Mouse (Mus musculus) spleen, embryonic (tissue): Measurements from ENCODE around the gene Wasl.

Experiments used
- CTCF ChIA-PET: fragments of 350-600 bp; sonication (Branson Sonifier 250); formaldehyde crosslinking; loops from one replicate; lab custom pipeline; 2022; lab: Charles Lee

Gene Wasl

DNA sequence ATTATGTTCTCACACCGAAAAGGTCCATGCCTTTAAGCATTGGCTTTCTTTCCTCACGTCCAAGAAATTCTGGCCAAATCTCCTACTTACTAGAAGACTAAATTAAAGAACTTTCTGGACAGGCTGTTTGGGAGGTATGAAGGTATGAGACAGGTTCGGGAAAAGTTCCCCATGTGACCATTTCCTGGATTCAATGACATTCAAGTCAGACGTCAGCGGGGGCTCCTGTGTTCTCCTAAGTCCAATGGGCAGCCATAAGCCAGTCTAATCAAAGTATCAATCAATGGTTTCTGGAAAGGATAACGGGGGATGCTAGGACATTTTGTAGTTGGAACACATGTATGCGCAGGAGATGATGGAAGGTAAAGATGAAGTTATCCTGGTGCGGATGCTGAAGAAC, 59.2 kb downstream of the Wasl start:
- CTCF ChIA-PET = no interaction called here

DNA sequence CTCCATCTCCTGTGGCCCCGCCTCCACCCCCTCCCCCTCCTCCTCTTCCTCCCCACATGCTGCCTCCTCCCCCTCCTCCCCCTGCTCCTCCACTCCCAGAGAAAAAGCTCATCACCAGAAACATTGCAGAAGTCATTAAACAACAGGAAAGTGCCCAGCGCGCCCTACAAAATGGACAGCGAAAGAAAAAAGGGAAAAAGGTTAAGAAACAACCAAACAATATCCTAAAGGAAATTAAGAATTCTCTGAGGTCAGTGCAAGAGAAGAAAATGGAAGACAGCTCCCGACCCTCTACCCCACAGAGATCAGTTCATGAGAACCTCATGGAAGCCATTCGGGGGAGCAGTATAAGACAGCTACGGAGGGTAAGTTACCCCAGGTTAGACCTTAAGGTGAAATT, 60.5 kb downstream of the Wasl start:
- CTCF ChIA-PET = no interaction called here

DNA sequence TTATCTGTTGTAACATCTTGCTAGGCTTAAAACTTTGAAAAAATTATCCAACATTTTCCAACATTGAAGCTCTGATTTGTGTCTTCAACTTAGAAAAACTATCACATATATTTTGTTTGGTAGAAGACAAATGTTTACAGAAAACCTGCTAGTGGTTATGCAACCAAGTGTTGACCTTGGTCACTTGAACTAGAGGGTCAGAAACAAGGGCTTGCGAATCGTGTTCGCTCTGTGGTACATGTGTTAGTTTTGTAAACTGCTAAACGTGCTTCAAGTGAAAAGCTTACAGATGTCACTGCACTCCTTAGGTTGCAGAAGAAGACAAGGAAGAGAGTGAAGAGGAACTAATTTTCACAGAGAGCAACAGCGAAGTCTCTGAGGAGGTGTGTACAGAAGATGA, 61.8 kb downstream of the Wasl start:
- CTCF ChIA-PET = no interaction called here

DNA sequence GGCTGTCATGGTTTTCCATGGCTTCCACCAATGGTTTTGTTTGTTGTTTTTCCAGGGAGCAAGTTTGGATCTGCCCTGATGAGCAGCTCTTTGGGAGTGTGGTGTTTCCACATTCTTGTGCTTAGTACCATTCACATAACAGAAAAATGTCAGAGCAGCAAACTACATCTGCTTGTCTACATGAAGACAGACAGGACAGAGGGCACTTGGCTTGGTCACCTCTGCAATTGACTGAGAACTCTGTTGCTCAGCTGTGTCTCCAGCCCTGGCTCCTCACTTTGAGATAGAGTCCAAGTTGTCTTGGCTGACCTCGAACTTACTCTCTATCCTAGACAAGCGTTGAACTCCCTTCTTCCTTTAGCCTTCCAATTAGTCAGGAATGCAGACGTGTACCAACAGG, 62.5 kb downstream of the Wasl start:
- CTCF ChIA-PET = no interaction called here

DNA sequence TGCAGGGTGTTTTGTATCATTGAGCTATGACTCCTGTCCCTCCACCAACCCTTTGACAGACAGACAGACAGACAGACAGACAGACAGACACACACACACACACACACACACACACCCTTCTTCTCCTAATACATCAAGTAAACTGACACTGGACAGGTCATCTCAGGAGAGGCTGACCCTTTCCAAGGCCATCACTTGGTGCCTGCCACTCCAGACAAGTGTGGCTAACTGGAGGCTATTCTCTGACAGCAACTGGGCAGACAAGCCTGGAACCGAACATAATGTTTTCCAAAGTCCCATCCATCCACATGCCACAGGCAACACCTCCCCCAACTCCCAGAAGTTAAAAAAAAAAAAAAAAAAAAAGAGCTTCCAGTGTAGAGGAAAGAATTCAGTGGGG, 63.1 kb downstream of the Wasl start:
- CTCF ChIA-PET = no interaction called here

DNA sequence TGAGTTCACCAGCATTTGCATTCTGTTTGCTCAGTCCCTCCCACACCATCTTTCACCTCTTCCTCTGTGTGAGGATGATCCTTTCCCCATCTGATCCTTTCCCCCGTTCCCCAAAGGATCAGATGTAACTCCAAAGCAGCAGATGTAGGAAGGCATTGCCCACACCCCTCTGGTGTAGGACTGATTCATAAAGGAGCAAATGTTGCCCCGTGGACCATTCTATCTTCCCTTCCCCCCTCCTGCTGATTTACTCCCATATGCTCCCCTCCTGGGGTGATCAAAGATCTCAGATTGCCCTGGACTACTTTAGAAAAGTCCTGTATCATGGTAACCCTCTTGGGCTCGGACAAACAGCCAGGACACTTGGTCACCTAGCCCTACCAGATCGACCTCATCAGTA, 64.1 kb downstream of the Wasl start:
- CTCF ChIA-PET = no interaction called here

DNA sequence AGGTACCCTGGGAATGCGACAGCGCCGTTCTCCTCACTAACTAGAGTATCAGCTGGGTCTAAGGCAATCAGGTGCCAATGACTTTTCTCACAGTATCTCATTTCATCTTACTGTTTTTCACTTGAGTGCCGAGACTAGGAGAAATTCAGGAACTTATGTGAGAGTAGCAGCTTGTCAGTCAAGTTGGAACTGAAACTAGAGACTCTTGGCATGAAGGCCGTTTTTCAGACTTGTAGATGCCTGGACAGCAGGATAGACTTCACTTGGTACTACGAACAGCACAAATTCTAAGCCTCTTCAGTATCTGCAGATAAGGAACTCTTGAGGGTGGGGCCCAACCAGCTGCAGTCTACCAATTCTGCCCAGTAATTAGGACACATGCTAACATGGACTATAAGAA, 64.7 kb downstream of the Wasl start:
- CTCF ChIA-PET = no interaction called here

DNA sequence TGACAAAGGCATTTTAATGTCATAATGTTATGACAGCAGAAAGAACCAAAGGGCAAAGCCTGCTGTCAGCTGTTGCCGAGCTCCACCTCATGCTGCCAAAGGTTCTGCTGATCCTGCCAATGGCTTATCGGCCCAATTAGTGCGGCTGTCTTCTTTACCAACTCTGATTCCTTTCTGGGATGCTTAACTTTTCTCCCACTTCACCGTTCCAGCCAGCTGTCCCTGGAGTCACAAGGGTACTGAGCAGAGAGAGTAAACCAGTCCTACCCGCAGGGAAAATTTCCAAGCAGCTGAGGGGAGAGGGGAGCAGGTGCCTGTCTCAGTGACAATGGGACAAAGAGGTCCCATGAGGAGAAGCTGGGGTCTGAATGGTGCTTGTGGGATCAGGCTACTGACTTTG, 65.2 kb downstream of the Wasl start:
- CTCF ChIA-PET = no interaction called here

DNA sequence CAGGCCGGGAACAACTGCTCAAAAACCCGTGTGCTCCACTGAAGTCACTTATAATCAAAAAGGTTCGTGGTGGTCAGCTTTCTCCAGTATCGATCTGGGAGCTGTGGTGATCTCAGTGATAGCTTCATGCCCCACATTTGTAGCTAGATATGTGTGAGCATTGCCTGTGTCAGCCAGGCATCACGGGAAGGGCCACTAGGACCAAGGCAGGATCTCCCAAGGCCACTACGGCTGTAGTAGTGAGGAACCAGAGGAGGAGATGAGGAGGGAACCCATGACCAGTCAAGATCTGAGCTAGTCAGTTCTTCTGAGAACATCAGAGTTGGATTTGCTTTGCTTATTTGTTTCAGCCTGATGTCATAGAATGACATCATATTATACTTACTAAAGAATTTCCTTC, 65.6 kb downstream of the Wasl start:
- CTCF ChIA-PET = no interaction called here

DNA sequence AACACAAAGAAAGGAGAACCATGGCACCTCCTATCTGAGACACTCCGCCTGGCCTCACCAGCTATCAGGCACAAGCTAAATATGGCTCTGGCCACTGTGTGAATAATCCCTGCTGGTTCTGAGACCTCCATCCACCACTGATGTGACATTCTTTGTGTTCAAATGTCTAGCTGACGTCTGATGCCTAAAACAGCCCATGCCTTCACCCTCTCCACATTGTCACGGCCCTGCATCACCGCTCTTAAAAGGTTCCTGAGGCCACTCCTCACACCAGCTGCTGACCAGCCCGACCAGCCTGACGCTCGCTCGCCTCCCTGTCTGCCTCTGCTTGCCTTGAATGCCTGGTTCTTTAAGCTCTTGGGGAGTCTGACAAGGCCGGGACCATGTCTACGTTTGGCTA, 67.3 kb downstream of the Wasl start, which contains the start of gene Lmod2:
Gene Lmod2, plus strand, starts transcription at position 263 of the 400 bp plus-strand sequence.
- CTCF ChIA-PET = no interaction called here

DNA sequence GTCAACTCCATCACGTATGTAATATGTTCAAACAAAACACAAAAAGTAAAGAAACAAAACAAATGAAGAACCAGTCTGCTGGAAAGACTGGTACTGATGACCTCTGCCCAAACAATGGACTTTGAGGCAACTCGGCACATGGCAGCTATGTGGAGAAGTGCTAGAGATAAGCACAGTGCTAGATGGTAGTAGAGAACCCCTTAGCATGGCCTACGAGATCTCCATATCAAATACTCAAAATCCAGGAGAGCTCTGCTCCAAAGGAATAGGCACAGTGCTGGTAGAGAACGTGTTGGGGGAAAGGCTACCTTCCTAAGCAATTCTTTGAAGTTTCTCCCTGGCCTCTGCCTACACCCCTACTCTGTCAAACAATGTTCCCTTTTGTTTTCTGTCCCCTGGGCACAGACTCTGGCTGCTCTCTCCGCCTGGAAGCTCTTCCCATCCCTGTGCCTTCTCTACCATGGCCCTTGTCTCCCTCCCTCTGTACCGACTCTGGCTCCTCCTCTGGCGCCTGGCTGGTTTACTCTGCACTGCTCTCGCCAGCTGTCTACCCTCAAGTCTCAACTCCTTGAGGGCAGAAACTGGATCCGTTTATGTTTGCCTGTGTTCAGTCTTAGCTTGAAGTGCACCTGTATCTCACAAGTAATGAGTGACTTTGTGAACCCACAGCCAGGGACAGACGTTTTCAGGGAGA, 73.1 kb downstream of the Wasl start:
- CTCF ChIA-PET = no interaction called here

DNA sequence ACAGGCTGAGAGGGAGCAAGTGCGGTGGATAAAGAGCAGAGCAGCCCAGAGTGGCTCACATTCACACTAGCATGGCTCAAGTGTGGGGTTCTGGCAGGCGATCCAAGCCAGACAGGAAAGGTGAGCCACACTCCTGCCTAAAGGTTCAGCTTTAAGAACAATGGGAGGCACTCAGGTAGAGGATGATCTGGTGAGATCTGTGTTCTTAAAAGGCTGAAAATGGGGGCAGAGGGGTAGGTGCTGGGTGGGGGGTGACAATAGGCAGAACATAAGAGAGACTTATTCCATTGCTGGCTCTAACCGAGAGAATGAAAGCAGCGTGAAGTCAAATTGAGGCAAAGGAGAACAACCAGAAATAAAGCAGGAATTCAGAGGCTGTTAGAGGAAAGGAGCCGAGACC, 74.5 kb downstream of the Wasl start:
- CTCF ChIA-PET = no interaction called here

DNA sequence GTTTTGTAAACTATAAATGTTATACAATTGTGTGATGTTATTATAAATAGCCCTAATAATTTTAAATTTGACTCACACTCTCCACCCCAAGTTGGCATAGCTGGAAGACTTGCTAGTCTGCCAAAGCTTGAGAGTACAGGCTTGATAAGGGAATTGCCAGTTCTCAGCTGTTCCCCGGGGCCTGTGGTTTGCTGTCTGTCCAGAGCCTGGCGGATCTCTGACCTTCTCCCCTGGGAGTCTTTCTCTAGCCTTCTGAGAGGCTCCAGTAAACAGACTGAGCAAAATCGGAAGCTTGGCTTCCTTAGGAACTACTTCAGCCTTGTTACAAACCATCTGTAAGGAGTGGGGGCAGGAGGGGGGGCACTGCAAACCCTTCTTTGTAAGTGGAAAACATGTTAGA, 77.9 kb downstream of the Wasl start:
- CTCF ChIA-PET = no interaction called here

DNA sequence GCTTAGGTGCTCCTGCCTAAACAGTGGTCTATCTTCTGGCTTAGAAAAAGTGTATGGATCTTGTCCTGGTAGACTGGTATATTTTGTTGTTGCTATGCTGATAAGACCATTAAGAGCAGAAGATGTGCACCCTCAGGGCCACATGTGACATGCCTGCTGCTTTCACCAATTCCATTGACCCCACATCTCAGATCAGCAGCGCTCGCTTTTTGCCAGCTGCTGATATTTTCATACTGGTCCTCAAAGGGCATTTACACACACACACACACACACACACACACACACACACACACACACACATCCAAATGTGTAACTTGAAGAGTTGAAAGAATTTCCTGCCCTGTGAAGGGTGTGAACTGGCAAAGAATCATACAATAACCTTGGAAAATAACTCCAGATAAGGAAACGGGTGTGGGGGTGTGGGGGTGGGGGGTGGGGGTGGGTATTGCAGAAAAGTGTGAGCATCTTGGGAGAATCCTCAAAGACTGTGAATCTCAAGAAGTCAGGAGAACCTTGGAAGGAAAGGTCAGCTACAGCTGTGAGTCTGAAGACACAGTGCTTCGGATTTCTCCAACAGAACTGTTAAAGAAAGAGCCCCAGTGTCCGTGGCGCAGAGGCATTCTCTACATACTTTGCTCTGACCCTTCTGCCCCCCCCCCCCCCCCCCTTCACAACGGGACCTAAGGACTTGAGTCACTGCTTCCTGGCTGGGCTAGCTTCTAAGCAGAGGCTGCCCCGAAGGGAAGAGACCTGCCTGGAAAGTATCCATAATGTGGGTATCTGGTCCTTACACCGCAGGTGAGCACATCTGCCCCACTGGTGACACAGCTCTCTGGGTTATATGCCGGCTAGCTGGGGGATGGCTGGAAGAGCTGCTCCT, 79.1 kb downstream of the Wasl start:
- CTCF ChIA-PET = no interaction called here

DNA sequence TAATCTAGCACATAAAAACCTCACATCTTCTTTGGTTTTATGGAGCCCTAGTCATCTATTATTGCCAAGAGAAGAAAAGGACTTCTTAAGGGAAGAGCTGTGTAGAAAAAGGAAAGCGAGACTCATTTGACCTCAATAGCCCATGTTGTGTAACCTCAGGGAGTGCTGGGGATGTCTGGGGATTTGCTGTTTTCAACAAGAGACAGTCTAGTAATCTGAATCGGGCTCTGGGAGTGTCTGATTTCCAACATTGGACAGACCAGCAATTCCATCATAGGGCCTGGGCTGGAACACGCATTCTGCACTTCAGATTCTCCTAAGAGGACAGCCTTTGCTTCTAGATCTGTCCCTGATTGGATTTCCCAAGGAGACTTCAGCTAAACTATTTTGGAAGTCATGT, 81.4 kb downstream of the Wasl start:
- CTCF ChIA-PET = no interaction called here

DNA sequence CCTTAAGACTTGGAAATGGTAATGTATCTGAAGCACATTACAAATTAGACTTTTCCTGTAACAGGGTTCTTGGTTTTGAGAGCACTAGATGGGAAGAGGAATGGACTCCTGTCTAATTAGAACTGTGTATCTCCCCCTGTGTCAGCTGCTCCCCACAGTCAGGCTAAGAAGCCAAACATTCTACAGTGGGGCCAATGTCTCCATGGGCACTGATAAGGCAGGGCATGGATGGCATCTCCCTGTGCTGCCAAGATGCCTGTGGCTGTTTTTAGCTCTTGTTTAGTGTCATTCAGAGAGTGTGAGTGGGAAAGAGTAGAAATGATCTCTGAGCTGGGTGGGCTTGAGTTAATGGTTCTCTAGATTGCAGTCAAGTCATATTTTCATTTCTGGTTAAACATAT, 91.5 kb downstream of the Wasl start:
- CTCF ChIA-PET = interaction anchor here (0.6 kb wide), 1 partner anchor 12 kb away, joined by 13 read pairs; no protein-coding TSS in a partner anchor

DNA sequence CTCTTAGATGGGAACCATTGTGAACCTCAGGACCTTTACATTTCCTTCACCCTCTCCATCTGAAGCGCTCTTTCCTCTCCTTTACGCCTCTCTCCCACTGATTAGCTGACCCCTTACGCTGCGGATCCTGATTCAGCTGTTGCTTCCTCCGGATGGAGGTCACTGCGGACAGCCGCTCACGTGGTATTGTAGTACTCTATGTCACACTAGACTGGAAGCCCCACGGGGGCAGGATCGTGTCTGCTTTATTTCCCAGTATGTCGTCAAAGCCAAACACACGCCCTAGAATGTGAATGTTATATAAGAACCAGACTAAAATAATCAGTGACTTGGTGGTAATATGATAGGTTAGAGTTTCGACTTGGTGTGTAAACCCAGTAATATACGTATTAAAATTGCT, 92.4 kb downstream of the Wasl start:
- CTCF ChIA-PET = no interaction called here

DNA sequence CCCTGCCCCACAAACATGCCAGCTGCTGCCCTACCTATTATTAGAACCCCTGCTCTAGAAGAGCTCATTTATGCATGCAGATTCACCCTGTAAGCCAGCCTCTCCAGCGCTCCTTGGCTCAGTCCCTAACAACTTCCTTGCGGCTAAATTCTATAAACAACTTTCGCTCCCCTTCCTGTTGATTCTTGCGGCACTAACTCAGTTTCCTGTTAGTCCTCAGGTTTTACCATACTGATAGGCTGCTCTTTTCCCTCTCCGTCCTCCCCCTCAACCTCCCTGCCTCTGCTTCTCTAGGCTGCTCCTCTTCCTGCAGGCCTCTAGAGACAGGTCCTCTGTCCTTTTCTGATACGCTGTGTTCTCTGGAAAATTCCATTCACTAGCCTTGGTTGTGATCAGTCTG, 93.7 kb downstream of the Wasl start:
- CTCF ChIA-PET = no interaction called here

DNA sequence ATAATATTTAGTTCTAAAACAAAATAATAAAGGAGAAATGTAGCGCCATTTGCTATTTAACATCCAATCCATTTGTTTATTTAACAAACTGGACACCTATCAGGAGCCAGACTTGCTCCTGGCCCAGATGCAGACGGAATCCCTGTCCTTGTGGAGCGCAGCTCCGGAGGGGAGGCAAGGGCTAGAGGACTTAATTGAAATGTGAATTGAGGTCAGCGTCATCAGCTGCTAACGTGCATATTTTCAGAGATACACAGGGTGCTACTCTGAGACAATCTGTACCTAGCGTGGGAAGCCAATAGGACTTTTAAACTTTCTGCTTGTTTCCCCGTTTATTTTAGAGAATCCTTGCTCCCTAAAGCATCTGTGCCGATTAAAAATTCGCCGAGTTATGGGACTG, 94.5 kb downstream of the Wasl start:
- CTCF ChIA-PET = no interaction called here

DNA sequence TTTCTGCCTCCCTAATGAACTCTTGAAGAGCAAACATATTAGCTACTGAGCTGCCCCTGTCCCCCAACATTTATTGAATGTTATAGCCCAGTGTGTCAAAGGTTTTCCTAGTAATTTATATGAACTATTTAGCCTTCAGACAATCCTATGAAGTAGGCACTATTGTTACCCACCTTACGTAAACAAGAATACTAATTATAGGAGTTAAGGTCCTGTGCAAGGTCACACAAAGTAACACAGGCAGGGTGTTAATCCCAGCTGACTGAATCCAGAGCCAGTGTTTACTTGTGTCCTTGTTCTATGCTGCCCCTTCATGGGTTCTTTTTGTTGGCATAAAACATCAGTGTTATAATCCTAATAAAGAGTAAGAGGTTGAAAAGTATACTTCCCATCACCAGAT, 95.1 kb downstream of the Wasl start:
- CTCF ChIA-PET = no interaction called here

DNA sequence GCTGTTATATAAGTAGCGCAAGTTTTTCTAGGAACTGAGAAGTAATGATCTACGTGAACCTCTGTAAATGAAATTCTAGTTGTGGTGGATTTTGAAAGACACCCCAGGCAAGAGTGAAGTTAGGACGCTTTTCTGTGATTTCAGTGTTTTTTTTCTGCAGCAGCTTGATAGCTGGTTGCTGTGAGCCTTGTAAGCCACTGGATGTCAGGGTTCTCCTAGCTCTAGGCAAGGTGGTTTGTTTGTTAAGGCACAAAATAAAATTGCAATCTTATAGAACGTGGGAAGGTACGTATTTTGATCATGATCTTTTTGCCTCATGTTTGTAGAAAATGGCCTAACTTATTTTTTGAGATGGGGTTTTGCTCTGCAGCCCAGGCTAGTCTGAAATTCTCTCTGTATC, 95.8 kb downstream of the Wasl start:
- CTCF ChIA-PET = no interaction called here

DNA sequence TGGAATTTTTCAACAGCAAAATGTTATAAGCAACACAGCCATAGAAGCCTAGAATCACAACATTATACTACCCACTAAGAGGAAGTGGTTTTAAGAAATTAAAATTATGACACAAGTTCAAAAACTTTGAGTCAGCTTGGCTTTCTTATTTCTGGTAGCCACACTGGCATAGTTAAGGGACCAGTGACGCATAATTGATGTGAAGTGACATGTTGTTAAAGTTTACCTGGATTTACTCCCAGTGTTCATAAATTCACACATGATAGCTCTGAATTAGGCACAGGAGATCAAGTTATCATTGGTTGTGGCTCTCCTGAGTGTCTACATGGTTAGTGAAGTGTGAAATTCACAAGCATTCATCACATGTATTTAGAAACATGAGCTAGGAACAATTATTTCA, 99.9 kb downstream of the Wasl start:
- CTCF ChIA-PET = no interaction called here

DNA sequence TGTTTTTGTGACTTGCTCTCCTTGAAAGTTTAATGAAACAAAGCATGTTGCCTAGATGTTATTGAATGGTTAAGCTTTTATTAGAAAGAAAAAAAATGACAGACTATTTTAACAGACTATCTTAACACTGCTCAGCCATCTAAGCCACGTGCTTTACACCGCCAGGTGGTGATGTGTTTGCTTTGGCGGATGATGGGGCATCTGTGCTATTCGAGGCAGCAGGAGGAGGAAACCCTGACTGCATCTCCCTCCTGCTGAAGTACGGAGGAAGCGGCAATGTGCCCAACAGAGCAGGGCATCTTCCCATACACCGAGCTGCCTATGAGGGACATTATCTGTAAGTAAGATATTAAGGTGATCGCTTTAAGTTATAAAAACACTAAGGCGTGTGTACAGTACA, 100.7 kb downstream of the Wasl start:
- CTCF ChIA-PET = no interaction called here
